Mouse (Mus musculus) left cerebral cortex, adult 2 months (tissue): ENCODE data around the gene Plxnb1. TPM values are rescaled to one million over a fixed set of nuclear protein-coding genes. Genes with fewer than 3 reads are reported as not detected.
"Not testable (repeated sequence)": the region's sequence is repeated elsewhere in the genome, so short reads cannot be mapped to it uniquely, and the experiment has no call there.

Source experiments
- DNase-seq, 2 experiments: peaks; one replicate each; pipeline ENCODE4 v3.0.0; 2021 to 2022; ENCODE audit warnings: low spot score in 2 of 2, mixed read lengths in 1 of 2; ENCODE audit errors: extremely low spot score in 1 of 2
- H3K27ac ChIP-seq: fragments of 200-600 bp; 2 replicates; pipeline ENCODE4 v1.8.1; 2022
- H3K4me3 ChIP-seq: fragments of 200-600 bp; 2 replicates; pipeline ENCODE4 v1.8.1; 2022
- CTCF ChIP-seq: fragments of 200-600 bp; IDR thresholded peaks from 2 replicates; pipeline ENCODE4 v1.8.1; 2022; ENCODE audit warnings: antibody characterized with exemption, mild to moderate bottlenecking, moderate library complexity
- intact Hi-C: fragments of 180-260 bp; cut with DNase I; formaldehyde crosslinking; loops from one replicate; pipeline ENCODE4 v1.15.1; 2025
- total RNA-seq, 2 experiments: library from RNA; stranded (reverse); gene quantifications; 2 replicates each; pipeline ENCODE4 v1.2.3; 2021

The Plxnb1 gene
- total RNA-seq, 2 experiments from 2014 or later = 65.0 to 70.5 TPM

- TF ChIP-seq CTCF = no peak
- intact Hi-C loops = loop anchor here (10.0 kb wide), 2 partner anchors 711 to 741 kb away; partner anchors contain the start of gene Nme6
Measured at GRCm38 (mm10) chr9:109124164-109124563, 29.0 kb downstream of the Plxnb1 start.

GRCm38 (mm10) chr9:109125043-109125442, 29.9 kb downstream of the Plxnb1 start:
- TF ChIP-seq CTCF = no peak
- intact Hi-C loops = loop anchor here (10.0 kb wide), 2 partner anchors 710 to 740 kb away; partner anchors contain the start of gene Nme6
- no peak for DNase-seq
- Histone ChIP-seq H3K27ac (no peak overlapping the region), H3K4me3 (no peak overlapping the region)

More at GRCm38 (mm10) chr9:109124164-109124563, 29.0 kb downstream of the Plxnb1 start:
- H3K27ac ChIP-seq = no peak overlapping the region
- no peak overlapping the region for H3K4me3 ChIP-seq
- no peak for DNase-seq

GRCm38 (mm10) chr9:109125481-109125880, 30.3 kb downstream of the Plxnb1 start:
- intact Hi-C loops = loop anchor here (10.0 kb wide), 2 partner anchors 709 to 739 kb away; partner anchors contain the start of gene Nme6
- TF ChIP-seq CTCF = no peak
- DNase-seq = no peak
- Histone ChIP-seq H3K4me3 (no peak overlapping the region), H3K27ac (no peak overlapping the region)

- no peak for TF ChIP-seq CTCF
- intact Hi-C loops = loop anchor here (10.0 kb wide), 2 partner anchors 708 to 738 kb away; partner anchors contain the start of gene Nme6
- H3K4me3 ChIP-seq = no peak overlapping the region
- no peak overlapping the region for H3K27ac ChIP-seq
- no peak for DNase-seq
Measured at GRCm38 (mm10) chr9:109127076-109127475, 31.9 kb downstream of the Plxnb1 start.

- Histone ChIP-seq H3K27ac (no peak overlapping the region), H3K4me3 (no peak overlapping the region)
- intact Hi-C loops = loop anchor here (10.0 kb wide), 2 partner anchors 707 to 737 kb away; partner anchors contain the start of gene Nme6
- TF ChIP-seq CTCF = peak; percentile 63
- no peak for DNase-seq
Measured at GRCm38 (mm10) chr9:109128211-109128610, 33.0 kb downstream of the Plxnb1 start.

GRCm38 (mm10) chr9:109130076-109130475, 34.9 kb downstream of the Plxnb1 start:
- intact Hi-C loops = no loop called here
- no peak overlapping the region for H3K27ac ChIP-seq
- H3K4me3 ChIP-seq = no peak overlapping the region
- DNase-seq = no peak
- no peak for TF ChIP-seq CTCF

GRCm38 (mm10) chr9:109140414-109140813, 45.2 kb downstream of the Plxnb1 start:
- peak; percentile 28 for TF ChIP-seq CTCF
- H3K27ac ChIP-seq, H3K4me3 ChIP-seq, intact Hi-C loops, DNase-seq: not testable (repeated sequence)

GRCm38 (mm10) chr9:109161941-109162340, 66.8 kb downstream of the Plxnb1 start, which contains the start of gene Fbxw21:
Gene Fbxw21, minus strand, starts transcription at chr9:109162041.
- no peak for DNase-seq
- intact Hi-C loops = no loop called here
- TF ChIP-seq CTCF = no peak
- H3K27ac ChIP-seq = no peak within 1 kb of the TSS
- no peak within 1 kb of the TSS for H3K4me3 ChIP-seq

- no peak overlapping the region for H3K27ac ChIP-seq
- no peak for DNase-seq
- no peak for TF ChIP-seq CTCF
- no peak overlapping the region for H3K4me3 ChIP-seq
- intact Hi-C loops = no loop called here
Measured at GRCm38 (mm10) chr9:109167316-109167715, 72.1 kb downstream of the Plxnb1 start.

Other genes starting within 250 kb of the Plxnb1 start
- 10 to 100 TPM; 17.1 to 17.8 TPM for gene Slc26a6, start 242.1 kb upstream of the Plxnb1 start, total RNA-seq
- gene Tmem89, start 180.8 kb upstream of the Plxnb1 start, total RNA-seq = not detected
- 100 to 1,000 TPM; 358 to 364 TPM for gene Uqcrc1, start 158.8 kb upstream of the Plxnb1 start, total RNA-seq
- 1 to 10 TPM; 2.8 to 4.0 TPM for gene Col7a1, start 141.8 kb upstream of the Plxnb1 start, total RNA-seq
- under 1 TPM; 0.40 to 0.41 TPM for gene Ucn2, start 109.4 kb upstream of the Plxnb1 start, total RNA-seq
- 10 to 100 TPM; 15.8 to 17.7 TPM for gene Pfkfb4, start 103.6 kb upstream of the Plxnb1 start, total RNA-seq
- 10 to 100 TPM; 71.6 to 77.5 TPM for gene Shisa5, start 56.8 kb upstream of the Plxnb1 start, total RNA-seq
- 10 to 100 TPM; 11.7 to 15.3 TPM for gene Trex1, start 35.7 kb upstream of the Plxnb1 start, total RNA-seq
- gene Atrip, start 21.3 kb upstream of the Plxnb1 start, total RNA-seq = 10 to 100 TPM; 28.0 to 28.3 TPM
- 1 to 10 TPM; 8.0 to 8.6 TPM for gene Ccdc51, start 12.9 kb upstream of the Plxnb1 start, total RNA-seq
- gene Tma7, start 12.8 kb upstream of the Plxnb1 start, total RNA-seq = 100 to 1,000 TPM; 312 to 332 TPM
- not detected for gene Fbxw21, start 66.7 kb downstream of the Plxnb1 start, total RNA-seq
- gene Fbxw13, start 100.6 kb downstream of the Plxnb1 start, total RNA-seq = not detected
- gene Fbxw20, start 139.4 kb downstream of the Plxnb1 start, total RNA-seq = not detected
- not detected for gene Fbxw14, start 192.3 kb downstream of the Plxnb1 start, total RNA-seq
- not detected for gene Fbxw28, start 244.3 kb downstream of the Plxnb1 start, total RNA-seq